Mouse (Mus musculus) neural tube, embryonic 10.5 days (tissue): ENCODE measurements around the gene Mepce.

ENCODE experiments used
- DNase-seq: peaks from one replicate; pipeline ENCODE4 v3.0.0-alpha.2; 2017; ENCODE audit warnings: low spot score; ENCODE audit errors: extremely low spot score

Mepce gene

DNA sequence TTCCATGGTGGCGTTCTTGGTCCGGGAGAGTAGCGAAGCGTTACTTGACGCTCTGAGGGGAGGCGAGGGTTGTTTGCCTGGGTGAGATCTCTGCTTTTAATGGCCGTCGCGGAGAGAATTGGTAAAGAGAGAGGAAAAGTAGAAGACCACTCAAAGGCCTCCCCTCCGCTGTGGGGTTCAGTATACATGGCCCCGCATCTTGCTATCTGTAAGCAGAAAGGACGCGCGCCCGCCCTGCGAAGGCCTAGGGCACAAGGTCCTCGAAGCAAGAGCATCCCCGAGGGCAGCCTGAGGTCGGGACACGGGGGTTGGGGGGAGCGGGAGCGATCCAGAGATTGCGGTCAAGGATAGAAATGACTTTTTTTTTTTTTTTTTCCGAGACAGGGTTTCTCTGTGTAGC, 716 bp upstream of the Mepce start:
- DNase-seq, result no peak

DNA sequence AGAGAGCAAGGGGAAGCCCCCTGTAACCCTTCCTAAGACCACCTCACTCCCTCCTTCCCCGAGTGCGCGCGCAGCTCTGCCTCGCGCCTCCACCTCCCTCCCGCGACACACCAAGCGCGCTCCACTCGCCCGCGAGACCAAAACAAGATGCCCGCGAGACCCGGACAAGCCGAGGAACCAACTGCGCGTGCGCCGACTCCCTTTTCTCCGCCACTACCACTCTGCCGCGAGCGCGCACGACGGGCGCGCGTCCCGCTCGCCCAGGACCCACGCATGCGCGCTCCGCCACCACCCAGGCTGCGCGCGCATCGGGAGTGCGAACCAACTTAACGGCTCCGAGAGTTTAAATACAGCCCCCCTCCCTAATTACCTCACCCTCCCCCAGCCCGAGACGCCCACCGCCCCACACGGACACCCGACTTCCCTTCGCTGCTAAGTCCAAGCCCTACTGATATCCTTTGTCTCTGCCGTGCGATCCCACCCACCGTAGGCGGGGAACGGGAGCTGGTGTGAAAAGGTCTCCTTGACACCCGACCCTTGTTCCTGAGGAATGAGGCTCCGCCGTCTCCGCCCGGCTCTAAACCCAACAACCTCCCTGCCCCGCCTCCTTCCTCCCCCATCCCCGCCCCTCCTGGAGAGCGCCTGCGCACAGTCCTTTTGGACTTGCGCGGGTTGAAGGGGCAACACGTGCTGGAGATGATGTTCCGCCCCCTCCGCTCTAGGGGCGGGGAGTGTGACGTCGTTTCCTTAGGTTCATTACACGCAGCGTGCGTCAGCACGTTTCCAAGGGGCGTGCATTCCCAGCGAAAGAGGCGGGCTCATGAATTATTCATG, 1.1 kb downstream of the Mepce start:
- DNase-seq, result peak; percentile 99

DNA sequence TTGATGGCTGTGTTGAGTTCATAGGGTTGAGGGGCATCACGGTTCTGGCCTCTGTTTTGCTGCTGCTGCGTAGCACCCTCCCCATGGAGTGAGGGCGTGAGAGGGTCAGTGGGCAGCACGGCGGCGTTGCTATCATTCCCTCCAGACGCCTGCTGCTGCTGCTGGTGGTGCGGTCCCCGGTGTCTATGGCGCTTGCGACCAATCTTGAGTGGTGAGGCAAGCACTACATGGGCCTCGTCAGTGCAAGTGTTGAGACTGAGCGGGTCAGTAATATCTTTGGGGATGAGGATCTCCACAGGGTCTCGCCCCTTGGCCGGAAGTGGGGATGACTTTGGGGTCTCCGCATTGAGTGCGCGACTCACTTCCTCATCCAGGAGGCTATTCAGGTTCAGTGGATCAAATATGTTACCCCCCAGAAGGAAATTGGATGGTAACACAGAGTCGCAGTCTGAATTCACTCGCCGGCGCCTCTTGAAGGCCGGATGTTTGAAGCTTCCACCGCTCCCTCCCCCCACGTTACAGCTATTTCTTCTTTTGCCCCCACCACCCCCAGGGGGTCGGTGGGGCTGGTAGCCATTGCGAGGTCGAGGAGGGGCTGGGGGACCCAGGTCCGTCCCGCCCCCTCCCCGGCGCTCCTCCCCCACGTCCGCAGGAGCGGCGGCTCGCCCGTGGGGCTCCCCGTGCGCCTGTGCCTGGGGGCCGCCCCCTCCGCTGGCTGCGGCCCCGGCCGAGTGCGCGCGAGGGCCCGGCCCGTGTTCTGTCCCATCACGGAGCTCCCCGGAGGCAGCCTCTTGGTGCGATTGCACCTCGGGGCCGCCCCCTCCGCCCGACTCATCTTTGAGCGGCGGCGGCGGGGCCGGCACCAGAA, 2.1 kb downstream of the Mepce start:
- peak; percentile 35 for DNase-seq

DNA sequence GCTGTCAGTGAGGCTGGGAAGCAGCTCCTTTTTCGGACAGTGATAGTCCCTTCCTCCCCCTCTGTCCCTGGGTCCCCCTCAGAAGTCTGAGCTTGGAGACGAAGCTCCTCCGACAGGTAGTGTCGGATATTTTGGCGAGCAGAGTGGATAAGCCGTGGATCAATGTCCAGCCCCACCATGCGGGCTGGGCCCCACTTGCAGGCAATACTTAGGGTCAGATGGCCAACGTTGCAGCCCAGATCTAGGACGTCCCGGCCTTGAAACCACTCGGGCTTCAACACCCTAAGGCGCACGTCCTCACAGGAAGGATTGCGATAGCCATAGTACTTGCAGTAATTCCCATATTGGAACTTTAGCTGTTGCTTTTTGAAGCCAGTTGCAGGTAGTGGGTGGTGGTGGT, 2.9 kb downstream of the Mepce start:
- DNase-seq, result no peak

DNA sequence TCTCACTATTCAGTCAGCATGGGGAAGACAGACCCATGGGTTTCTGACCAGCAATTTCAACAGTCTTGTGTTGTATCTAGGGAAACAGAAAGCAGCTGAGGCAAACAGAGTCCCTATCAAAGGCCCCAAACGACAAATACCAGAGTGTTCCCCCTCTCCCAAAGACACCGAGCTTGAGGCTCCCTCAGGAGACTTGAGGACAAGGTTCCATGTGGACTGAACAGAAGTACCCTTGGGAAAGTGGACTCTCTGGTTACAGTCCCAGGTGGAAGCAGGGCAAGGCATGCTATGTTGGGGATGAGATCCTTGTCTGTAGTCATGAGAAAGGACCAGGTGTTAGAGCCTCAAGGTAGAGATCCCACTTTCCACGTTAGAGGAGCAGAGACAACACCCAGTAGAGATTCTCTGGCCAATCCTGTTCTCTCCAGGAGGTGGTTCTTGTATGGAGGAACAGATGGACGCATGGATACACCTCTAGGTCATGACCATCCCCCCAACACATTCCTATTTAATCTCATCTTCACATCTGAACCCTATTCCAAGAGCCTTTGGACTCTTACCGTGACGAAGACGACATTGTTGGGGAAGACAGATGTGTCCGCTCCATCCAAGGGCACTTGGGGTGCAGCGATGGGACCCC, 3.4 kb downstream of the Mepce start:
- no peak for DNase-seq

DNA sequence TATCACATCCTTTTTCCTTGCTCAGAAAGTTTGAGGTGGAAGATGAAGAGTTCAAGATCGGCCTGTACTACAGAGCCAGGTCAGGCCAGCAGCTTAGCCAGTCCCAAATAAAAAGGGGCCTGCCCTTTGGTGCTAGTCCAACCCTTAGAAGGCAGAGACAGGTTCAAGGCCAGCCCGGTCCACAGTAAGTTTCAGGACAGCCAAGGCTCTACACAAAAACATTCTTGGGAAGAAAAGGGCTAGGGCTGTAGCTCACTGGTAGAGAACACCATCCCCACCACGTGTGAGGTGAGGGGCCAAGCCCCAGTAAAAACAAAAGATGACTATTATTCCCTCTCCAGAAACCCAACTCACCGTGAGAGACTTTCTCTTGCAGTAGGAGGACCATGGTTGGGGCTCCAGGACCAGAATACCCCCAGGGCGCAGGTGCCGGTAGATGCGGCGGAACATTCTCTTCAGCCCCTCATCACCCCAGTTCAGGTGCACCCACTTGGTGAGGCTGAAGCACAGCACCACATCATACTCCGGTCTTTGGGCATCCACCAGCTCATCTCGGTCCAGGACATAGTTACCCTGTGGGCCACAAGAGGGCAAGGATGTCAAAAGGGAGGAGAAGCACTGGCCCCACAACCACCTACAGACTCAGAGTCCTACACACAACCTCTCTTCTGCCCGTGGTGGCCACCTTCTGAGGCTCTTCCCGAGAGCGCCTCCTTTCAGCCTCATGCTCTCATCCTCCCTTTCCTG, 4.5 kb downstream of the Mepce start:
- DNase-seq, result no peak

DNA sequence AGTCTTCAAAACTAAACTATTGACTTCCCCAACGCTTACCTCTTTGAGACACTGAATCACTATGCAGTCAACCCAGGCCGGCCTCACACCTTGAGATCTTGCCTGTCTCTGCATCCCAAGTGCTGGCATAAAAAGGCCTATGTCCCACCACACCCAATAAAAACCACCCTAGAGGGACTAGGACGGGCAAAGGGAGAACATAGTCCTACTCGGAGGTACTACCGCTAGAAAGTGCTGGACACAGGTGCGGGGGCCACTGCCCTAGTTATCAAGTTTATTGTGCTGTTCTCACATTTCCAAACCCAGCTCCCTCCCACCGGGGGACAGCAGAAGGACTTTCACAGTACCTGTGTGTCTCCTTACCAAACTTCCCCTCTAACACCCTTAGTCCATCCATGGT, 5.8 kb downstream of the Mepce start:
- no peak for DNase-seq

DNA sequence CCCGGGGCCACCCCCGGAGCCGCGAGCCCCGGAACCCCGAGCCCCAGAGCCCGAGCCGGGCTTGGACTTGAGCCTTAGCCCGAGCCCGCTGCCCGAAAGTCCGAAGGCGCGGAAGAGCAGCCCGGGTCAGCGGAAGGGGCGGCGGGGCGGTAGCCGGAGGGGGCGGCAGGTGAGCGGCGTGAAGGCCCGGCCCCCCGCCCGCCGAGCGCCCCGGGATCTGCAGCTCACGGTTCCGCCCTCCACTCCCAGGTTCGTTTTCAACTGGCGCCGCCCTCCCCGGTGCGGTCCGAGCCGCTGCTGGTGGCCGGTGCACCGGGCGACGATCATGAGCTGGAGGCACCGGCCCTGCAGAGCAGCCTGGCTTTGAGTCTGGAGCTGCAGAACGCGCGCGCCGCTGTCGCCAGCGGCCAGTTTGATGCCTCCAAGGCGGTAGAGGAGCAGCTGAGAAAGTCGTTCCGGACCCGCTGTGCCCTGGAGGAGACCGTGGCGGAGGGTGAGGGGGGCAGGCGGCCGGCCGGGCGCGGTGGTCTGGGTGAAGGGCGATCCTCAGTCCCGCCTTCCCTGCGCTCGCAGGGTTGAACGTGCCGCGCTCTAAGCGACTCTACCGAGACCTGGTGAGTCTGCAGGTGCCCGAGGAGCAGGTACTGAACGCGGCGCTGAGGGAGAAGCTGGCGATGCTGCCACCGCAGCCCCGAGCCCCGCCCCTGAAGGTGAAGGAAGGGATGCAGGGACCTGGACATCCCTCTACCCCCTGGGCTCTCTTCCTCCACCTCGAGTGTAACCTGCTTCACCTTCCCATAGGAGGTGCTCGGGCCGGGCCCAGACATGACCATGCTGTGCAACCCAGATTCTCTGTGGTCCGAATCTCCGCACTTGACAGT, 8.2 kb downstream of the Mepce start:
- peak; percentile 59 for DNase-seq

DNA sequence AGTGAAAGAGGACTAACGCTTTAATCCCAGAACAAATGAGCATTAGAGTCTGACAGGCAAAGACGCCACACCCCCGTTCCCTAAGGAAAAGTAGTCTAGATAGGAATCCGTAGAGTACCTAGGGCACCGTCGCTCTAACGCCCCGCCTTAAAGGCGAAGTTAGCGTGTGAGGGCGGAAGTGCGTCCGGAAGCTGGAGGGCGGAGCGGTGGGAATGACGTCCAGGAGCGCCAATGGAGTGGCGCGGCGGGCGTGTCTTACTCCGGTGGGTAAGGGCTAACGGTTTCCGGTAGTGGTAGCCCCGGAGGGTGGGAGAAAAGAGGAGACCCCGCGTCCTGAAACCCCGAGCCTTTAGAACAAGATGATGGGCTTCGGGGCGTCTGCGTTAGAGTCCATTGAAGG, 8.8 kb downstream of the Mepce start, which contains the start of gene Ppp1r35:
Ppp1r35 (plus strand) TSS at position 215 of the 400 bp plus-strand sequence.
- DNase-seq, result peak; percentile 96

DNA sequence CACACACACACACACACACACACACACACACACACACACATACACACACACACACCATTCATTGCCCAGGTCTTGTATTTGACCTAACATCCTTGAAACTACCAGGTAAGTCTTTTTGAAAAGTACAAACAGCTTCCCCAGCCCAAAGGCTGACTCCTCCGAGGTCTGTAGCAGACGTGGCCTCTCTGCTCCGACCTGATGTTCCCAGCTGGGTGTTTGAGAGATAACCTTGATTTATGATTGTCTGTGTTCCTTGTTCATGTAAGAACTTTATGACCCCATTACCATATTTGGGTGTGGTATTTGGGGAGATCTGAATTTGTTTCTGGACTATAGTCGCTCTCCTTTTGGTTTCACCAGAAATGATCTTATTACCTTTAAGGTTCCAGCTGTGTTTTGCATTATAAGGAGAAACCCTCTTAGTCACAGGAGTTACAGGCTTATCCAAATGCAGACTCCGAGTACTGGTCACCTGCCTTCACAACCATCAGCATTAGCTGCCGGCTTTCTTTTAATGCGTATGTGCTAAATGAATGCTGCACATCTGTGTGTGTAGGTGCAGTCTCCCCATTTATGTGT, 10.1 kb downstream of the Mepce start:
- no peak for DNase-seq

DNA sequence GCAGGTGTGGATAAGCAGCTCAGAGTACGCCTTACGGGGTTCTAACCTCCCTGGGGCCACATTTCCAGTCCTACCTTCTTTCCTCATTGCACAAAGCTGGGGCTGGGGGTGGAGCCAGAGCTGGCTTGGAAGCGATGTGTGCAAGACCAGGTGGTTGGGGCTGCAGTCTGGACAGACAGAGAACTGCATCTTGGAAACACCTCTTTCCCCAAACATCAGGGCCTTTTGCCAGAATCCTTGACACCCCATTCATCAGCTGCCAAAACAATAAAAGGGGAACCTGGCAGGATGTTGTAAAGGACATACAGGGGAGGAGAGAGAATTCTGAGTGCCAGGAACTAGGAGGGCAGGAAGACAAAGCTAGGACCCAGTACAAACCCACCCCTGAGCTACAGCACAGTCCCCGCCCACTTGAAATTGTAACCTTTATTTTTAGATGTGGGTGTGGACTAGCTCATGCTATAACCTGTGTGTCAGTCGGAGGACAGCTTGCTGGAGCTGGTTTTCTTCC, 11.0 kb downstream of the Mepce start:
- DNase-seq, result no peak

DNA sequence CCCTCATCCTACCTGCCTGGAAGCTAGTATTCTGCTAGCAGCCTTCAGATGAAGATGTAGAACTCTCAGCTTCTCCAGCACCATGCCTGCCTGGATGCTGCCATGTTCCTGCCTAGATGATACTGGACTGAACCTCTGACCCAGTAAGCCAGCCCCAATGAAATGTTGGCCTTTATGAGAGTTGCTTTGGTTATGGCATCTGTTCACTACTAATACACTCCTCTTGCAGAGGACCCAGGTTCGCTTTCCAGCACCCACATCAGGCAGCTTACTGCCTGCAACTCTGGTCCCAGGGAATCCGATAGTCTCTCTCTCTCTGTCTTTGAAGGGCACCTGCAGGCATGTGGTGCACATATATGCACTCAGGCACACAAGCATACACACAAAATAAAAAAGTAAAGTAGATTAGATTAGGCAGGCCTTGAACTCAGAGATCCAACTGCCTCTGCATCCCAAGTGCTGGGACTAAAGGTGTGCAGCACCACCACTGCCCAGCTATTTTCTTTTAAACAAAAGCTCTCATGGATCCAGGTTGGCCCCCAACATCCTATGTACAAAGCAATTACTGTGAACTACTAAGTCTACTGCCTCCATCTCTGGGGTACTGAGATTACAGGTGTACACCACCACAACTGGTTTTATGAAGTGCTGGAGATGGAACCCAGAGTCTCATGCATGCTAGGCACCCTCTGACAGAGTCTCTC, 11.7 kb downstream of the Mepce start:
- DNase-seq, result no peak

DNA sequence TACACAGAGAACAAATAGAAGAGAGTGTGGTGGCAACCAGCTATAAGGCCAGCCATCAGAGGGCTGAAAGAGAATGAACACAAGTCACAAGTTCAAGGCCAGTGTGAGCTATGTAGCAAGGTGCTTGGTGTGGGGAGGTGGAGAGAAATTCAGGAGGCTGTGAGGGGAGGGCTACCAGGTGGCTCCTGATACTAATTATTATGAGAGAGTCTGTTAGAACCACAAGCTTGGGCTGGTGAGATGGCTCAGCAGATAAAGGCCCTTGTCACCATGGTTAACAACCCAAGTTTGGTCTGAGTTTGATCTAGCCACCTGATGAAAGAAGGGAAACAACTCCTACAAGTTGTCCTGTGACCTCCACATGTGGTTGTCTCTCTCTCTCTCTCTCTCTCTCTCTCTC, 14.7 kb downstream of the Mepce start:
- DNase-seq, result no peak

DNA sequence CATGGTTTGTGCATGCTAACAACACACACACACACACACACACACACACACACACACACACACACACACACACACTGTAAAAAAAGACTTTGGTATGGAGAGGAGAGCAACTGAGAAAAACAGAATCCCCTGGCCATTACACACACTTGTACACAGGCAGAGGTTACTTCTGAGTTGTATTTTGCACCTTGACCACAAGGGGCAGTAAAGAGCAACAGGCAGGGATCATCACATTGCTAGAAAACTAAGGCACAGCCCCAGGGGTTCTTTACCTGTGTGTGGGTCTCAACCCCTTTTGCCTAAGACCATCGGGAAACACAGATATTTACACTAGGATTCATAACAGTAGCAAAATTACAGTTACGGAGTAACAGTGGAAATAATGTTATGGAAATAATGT, 16.7 kb downstream of the Mepce start:
- peak; percentile 45 for DNase-seq

DNA sequence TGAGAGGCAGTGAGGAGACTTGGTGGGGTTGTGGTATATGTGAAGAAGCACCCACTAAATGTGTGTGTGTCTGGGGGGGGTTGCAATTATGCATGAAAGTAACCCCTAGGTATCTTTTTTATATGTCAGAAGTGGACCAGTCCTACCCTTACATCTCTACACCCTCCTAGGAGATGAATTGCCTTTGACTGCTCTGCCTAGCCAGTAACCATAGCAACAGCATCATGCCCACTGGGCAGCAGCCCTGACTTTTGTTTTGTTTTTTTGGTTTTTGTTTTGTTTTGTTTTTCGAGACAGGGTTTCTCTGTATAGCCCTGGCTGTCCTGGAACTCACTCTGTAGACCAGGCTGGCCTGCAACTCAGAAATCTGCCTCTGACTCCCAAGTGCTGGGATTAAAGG, 19.0 kb downstream of the Mepce start:
- no peak for DNase-seq

DNA sequence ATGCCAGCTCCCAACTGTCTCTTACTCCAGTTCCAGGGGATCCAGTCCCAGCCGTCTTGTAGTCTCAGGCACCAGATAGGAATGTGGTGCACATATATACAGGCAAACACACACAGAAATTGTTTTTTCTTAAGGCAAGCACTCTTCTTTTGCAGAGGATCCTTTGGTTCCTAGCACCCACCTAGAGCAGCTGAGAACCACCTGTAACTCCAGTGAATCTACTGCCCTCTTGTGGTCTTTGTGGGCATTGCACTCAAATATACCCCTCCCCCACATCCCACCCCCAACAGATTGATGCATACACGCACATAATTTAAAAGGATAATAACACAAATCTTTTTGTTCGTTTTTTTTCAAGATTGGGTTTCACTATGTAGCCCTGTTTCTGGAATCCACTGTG, 21.2 kb downstream of the Mepce start:
- peak; percentile 39 for DNase-seq

DNA sequence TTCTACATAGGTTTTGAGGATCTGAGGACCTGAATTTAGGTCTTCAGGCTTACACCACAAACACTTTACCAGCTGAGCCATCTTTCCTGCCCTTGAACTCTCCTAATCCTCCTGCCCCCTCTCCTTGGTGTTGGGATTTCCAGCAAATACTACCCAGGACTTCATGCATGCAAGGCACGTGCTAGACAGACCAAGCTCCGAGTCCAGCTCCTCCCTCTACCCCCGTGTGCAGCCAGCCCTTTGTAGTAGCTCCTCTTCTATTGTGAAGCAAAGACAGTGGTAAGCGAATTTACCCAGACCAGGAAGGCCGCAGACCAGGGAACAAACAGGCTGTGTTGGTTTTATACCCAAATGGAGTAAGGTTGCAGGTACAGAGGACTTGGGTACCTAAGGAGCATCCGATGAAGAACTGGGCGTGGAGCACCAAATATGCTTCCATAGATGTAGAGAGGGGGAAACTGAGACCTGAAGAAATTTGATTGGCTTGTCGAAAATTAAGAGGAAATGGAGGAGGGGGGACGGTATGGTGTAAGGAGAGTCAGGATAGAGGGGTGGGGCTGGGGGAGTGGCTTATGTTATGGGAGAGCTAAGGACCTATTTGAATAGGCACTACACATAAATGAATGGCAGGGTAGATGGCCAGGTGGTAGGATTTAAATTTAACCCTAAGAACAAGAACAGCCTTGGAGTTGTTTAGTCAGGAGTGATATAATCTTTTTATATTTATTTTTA, 22.7 kb downstream of the Mepce start:
- DNase-seq, result no peak

DNA sequence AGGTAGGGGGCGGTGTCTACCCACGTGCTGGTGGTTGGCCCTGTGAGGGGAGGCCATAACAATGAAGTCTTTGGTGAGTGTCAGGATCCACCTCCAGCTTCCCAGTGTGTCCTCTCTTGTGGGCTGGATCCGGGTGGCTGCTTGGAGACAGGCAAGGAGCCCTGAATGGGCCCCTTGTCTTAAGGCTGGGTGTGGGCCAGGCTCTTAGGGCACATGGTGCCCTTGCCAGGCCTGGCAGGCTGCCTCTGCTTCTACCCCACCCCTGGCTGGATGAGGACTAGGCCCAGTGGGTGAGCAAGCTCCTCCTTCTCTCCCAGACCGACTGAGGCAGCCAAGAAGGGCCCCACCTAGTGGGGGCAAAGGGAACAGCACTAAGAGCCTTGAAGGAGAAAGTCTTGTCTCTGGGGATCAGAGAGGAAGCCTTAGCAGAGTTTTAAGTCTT, 27.5 kb downstream of the Mepce start:
- DNase-seq, result peak; percentile 68
